Mouse (Mus musculus): ENCODE measurements around the gene Pdgfra.

DNA sequence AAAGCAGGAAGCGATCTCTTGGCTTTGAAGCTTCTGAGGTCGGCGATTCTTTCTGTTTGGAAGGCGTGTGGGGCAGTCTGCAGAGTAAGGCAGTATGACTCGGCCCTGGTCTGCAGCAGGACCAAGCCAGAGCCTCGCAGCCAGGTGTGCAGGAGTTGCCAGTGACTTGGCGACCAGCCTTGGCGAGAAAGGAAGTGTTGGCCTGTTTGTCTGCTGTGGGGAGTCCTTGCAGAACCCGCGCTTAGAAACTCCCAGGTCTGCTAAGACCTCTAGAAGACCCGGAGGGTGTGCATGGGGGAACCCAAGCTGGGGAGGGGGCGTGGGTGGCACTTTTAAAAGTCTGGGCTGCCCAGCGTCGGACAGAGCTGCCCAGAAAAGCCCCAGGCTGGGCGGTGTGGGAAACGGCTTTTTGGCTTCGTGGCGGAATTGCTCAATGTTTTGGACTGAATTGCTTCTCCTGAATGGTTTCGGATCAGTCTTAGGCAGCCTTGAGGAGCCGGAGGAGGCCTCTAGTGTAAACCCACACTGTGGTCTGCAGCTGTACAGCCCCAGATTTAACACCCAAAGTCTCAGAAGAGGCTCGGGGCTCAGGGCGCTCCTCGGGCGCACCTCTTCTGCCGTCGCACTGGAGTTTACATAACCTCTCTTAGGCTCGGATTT lies 2.0 kb downstream of the Pdgfra start:
- TF ChIP-seq POLR2A (IDR thresholded peaks at IDR 0.05; ENCODE audit: insufficient read depth, low read length) = no peak
- TF ChIP-seq CTCF (IDR thresholded peaks at IDR 0.05; ENCODE audit: low read depth, low read length) = no peak

Measured in ES-Bruce4 (cell line).